Mouse (Mus musculus): ENCODE results near the gene Cltc. TPM values are rescaled to one million over a fixed set of nuclear protein-coding genes. Genes with fewer than 3 reads are reported as not detected.
"Not testable (repeated sequence)": the region's sequence is repeated elsewhere in the genome, so short reads cannot be mapped to it uniquely, and the experiment has no call there.

Gene Cltc
- polyA plus RNA-seq, 1 experiment from 2014 or later: 179 TPM

GRCm38 (mm10) chr11:86757142-86757479, 254 bp downstream of the Cltc start:
- WGBS: under 1% methylated on average over 18 of the region's 18 CpGs
- 0 out of 2 replicates have a peak, but pooled peaks cover 6% of the 10 kb centered on the region for H3K36me3 ChIP-seq
- no peak; the same call in none of the 2 replicates for ATAC-seq (ENCODE audit: low FRiP score)

DNA sequence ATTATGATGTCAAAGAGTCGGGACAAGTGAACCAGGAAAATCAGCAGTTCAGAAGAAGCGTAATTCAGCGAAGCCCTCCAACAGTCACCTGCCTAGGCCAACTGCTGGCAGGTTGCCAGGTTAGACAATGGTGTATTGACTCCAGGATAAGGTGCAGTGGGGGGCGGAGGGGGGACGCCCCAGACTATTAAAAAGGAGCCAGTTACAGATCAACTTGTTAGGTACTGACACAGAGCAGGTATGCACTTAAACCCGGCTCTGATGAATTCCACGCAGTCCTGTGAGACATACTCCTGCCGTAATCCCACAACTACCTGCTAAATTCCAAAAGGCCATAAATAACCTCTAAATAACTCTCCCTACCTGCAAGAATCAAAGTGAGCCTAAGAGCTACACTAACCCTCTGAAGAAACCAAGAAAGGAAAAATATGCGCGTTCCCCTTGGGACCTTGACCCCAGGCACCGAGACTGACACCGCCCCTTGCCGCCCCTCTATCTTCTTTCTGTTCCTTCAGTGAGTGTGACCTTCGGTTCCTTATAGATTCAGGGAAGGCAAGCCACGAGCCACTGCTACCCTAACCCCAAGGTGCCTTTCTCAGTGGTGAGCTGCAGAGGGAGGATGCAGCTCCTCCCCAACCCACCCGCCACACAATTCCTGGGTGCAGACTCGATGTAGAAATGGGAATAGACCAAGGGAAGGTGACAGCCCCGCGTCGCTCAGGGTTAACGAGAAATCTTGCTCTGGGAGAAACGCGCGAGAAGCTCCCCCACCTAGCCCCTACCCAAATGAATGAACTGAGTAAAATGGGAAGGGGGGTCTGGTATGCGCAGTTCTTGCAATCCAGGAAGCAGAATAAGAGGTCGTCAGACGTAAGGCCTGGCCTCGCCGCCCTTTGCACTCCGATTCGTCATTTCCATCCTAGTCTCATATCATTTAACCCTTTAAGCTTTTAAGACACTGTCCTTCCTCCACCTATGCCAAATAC, 916 bp downstream of the Cltc start:
- peak overlapping the region; percentile 89 for H3K4me2 ChIP-seq (replicated peaks)
- H3K9me3 ChIP-seq (replicated peaks): no peaks in the 10 kb centered on the region
- peak overlapping the region; percentile 94 for H3K4me3 ChIP-seq
- 0 out of 2 replicates have a peak, but pooled peaks cover 6% of the 10 kb centered on the region for H3K36me3 ChIP-seq
- H3K27ac ChIP-seq: peak overlapping the region; percentile 98
- H3K9ac ChIP-seq: peak overlapping the region; percentile 90
- peak; percentile 15 for ATAC-seq (ENCODE audit: low FRiP score)
- peaks cover 21% of the 10 kb centered on the region for H3K4me1 ChIP-seq
- no peaks in the 10 kb centered on the region for H3K27me3 ChIP-seq
- 4% methylated on average over 31 of the region's 31 CpGs for WGBS

More at GRCm38 (mm10) chr11:86757142-86757479, 254 bp downstream of the Cltc start:
- no peaks in the 10 kb centered on the region for H3K27me3 ChIP-seq
- H3K4me1 ChIP-seq: peaks cover 21% of the 10 kb centered on the region
- H3K4me2 ChIP-seq (replicated peaks): peak overlapping the region; percentile 89
- peak overlapping the region; percentile 98 for H3K27ac ChIP-seq
- no peaks in the 10 kb centered on the region for H3K9me3 ChIP-seq (replicated peaks)
- peak overlapping the region; percentile 94 for H3K4me3 ChIP-seq
- H3K9ac ChIP-seq: peak overlapping the region; percentile 90

DNA sequence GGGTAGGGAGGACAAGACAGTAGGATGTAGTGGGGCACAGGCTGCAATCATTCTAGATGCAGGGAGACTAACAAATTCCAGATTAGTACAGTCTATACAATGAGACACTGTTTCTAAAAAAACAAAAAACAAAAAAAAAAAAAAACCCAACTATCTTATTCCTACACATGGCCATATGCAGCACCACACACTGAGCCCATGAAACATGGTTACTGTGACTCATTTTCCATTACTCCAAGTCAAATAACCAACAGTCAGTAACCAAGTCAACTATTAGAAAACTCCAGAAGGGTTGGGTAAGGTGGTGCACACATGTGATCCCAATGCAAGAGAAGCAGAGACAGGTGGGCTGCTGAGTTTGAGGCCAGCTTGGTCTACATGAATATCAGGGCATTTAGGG, 5.0 kb downstream of the Cltc start:
- Histone ChIP-seq H3K4me1 (peaks cover 14% of the 10 kb centered on the region), H3K36me3 (0 out of 2 replicates have a peak, but pooled peaks cover 6% of the 10 kb centered on the region), H3K27ac (no peak overlapping the region), H3K27me3 (no peaks in the 10 kb centered on the region), H3K9ac (no peak overlapping the region), H3K9me3 (replicated peaks) (no peaks in the 10 kb centered on the region), H3K4me2 (replicated peaks) (no peak overlapping the region), H3K4me3 (no peak overlapping the region)
- ATAC-seq (ENCODE audit: low FRiP score): no peak

DNA sequence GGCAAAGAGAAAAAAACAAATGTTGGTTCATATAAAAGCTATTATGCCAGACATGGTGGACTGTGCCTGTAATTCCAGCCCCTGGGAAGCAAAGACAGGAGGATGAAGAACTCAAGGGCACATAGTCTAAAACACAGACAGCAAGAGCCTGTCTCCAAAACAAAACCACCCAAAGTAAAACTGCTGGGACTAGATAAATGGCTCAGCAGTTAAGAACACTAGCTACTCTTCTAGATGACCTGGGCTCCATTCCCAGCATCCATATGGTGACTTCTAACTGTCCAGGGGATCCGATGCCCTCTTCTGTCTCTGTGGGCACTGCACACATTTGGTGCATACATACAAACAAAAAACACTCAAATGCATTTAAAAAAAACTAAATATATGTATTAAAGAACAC, 6.4 kb downstream of the Cltc start:
- Histone ChIP-seq H3K27me3 (no peaks in the 10 kb centered on the region), H3K9ac (no peak overlapping the region), H3K4me3 (no peak overlapping the region), H3K36me3 (0 out of 2 replicates have a peak, but pooled peaks cover 6% of the 10 kb centered on the region), H3K4me2 (replicated peaks) (no peak overlapping the region), H3K4me1 (peaks cover 10% of the 10 kb centered on the region), H3K9me3 (replicated peaks) (no peaks in the 10 kb centered on the region), H3K27ac (no peak overlapping the region)
- no peak for ATAC-seq (ENCODE audit: low FRiP score)
- WGBS: 94% methylated on average over 1 of the region's 1 CpGs

DNA sequence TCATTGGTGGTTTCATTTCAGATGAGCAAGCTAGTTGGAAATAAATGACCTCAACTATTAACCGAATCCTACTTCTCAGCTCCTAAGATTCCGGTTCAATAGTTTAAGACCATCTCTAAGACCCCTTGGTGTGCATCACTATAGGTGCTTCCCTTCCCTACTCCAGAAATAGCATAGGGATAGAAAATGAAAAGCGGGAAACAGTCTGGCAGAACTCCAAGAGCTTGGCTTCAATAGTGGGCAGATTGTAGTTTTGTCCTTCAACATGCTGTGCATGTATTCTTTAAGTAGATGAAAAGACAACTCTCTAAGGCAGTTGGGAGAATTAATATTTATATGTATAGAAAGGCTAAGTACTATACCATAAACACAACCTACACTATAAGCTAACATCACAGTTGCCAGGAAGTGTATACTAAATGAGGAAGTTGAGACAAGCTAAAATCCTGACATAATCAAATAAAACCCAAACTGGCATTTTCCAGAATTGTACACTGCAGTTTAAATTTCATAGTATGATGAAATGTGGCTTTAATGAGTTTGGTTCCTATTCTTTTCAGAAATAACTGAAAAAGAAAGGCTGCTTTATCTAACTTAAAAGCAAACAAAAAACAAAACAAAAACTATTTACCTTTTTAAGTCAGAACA, 7.5 kb downstream of the Cltc start:
- Histone ChIP-seq H3K36me3 (0 out of 2 replicates have a peak, but pooled peaks cover 6% of the 10 kb centered on the region), H3K27me3 (no peaks in the 10 kb centered on the region), H3K4me2 (replicated peaks) (no peak overlapping the region), H3K4me3 (no peak overlapping the region), H3K9ac (no peak overlapping the region), H3K27ac (no peak overlapping the region), H3K9me3 (replicated peaks) (no peaks in the 10 kb centered on the region), H3K4me1 (peaks cover 2% of the 10 kb centered on the region; the same call in 1 of the 2 replicates)
- WGBS: 78% methylated on average over 3 of the region's 3 CpGs
- no peak for ATAC-seq (ENCODE audit: low FRiP score)

- WGBS: 83% methylated on average over 3 of the region's 3 CpGs
- no peak overlapping the region for H3K27ac ChIP-seq
- H3K9me3 ChIP-seq (replicated peaks): no peaks in the 10 kb centered on the region
- no peak for ATAC-seq (ENCODE audit: low FRiP score)
- H3K27me3 ChIP-seq: no peaks in the 10 kb centered on the region
- H3K36me3 ChIP-seq: no peaks in the 10 kb centered on the region
- no peak overlapping the region for H3K9ac ChIP-seq
- peaks cover 3% of the 10 kb centered on the region for H3K4me1 ChIP-seq
- H3K4me3 ChIP-seq: no peak overlapping the region
- H3K4me2 ChIP-seq (replicated peaks): no peak overlapping the region
These were observed 11.5 kb downstream of the Cltc start for GRCm38 (mm10) chr11:86745634-86746404.

DNA sequence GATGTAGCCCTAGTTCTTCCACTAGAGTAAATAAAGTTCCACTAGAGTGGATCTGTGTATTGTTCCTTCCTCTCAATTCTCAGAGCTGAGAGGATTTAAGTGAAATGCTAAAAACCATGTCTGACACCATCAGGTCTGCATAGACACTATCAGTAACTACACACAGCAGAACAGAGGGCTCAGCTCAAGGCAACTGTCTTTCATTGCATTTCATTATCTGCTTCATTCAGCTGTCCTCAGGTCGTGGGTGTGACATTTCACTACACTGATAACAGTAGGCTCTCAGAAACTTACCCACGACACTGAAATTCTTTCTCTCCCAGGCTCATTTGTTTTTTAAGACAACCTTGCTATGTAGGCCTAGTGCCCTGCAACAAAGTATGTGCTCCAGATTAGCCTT, 14.8 kb downstream of the Cltc start:
- Histone ChIP-seq H3K4me3 (no peak overlapping the region), H3K9me3 (replicated peaks) (no peaks in the 10 kb centered on the region), H3K4me1 (peaks cover 3% of the 10 kb centered on the region), H3K27me3 (no peaks in the 10 kb centered on the region), H3K27ac (no peak overlapping the region), H3K36me3 (no peaks in the 10 kb centered on the region), H3K4me2 (replicated peaks) (no peak overlapping the region), H3K9ac (no peak overlapping the region)
- WGBS: 68% methylated on average over 2 of the region's 2 CpGs
- no peak for ATAC-seq (ENCODE audit: low FRiP score)

- no peak for ATAC-seq (ENCODE audit: low FRiP score)
- H3K9me3 ChIP-seq (replicated peaks): no peaks in the 10 kb centered on the region
- no peaks in the 10 kb centered on the region for H3K27me3 ChIP-seq
- H3K36me3 ChIP-seq: no peaks in the 10 kb centered on the region
- no peak overlapping the region for H3K9ac ChIP-seq
- H3K4me1 ChIP-seq: peaks cover 3% of the 10 kb centered on the region
- no peak overlapping the region for H3K27ac ChIP-seq
- no peak overlapping the region for H3K4me3 ChIP-seq
- WGBS: 99% methylated on average over 5 of the region's 5 CpGs
- H3K4me2 ChIP-seq (replicated peaks): no peak overlapping the region
These were observed 15.9 kb downstream of the Cltc start for GRCm38 (mm10) chr11:86741505-86741904.

DNA sequence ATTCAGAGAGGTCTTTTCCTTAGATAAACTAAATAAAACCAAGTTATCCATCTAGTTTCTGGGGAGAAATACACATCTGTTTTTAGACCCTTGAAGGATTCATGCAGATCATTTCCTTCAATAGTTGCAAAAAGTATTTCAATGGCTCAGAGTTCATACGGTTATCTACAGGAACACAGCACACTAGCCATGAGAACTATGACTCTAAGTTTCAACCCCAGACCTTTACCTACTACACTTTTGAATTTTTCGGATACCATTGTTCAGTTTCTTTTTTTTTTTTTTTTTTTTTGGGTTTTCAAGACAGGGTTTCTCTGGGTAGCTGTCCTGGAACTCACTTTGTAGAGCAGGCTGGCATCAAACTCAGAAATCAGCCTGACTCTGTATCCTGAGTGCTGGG, 17.9 kb downstream of the Cltc start:
- Histone ChIP-seq H3K4me2 (replicated peaks) (no peak overlapping the region), H3K9me3 (replicated peaks) (no peaks in the 10 kb centered on the region), H3K27me3 (no peaks in the 10 kb centered on the region), H3K9ac (no peak overlapping the region), H3K27ac (no peak overlapping the region), H3K4me3 (no peak overlapping the region), H3K4me1 (no peaks in the 10 kb centered on the region), H3K36me3 (no peaks in the 10 kb centered on the region)
- WGBS: 87% methylated on average over 2 of the region's 2 CpGs
- no peak for ATAC-seq (ENCODE audit: low FRiP score)

DNA sequence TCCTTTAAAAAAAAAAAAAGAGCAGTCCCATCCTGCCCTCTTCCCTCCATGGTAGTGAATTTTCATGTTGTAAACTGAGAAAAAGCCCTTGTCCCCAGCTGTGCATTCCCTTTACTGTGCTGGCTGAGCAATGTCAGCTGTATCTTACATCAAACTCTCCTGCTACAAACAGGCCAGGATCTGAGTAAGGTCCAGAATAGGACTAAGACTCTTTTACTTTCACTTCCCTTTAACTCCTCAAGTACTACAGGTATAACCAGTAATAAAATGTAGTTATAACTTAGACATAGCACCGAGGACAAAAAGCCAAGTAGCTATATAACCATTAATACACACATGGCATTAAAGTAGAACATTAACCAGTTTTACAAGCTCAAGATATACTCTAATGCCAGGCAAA, 18.4 kb downstream of the Cltc start:
- 97% methylated on average over 1 of the region's 1 CpGs for WGBS
- no peaks in the 10 kb centered on the region for H3K9me3 ChIP-seq (replicated peaks)
- no peak overlapping the region for H3K27ac ChIP-seq
- H3K27me3 ChIP-seq: no peaks in the 10 kb centered on the region
- H3K9ac ChIP-seq: no peak overlapping the region
- no peaks in the 10 kb centered on the region for H3K36me3 ChIP-seq
- H3K4me2 ChIP-seq (replicated peaks): no peak overlapping the region
- no peak overlapping the region for H3K4me3 ChIP-seq
- no peaks in the 10 kb centered on the region for H3K4me1 ChIP-seq
- ATAC-seq (ENCODE audit: low FRiP score): no peak

- not testable (repeated sequence) for H3K9ac ChIP-seq; ATAC-seq (ENCODE audit: low FRiP score); H3K27me3 ChIP-seq; H3K27ac ChIP-seq; H3K4me1 ChIP-seq; H3K4me3 ChIP-seq; H3K9me3 ChIP-seq (replicated peaks); H3K4me2 ChIP-seq (replicated peaks); H3K36me3 ChIP-seq
- 78% methylated on average over 1 of the region's 1 CpGs for WGBS
These were observed 19.1 kb downstream of the Cltc start for GRCm38 (mm10) chr11:86738308-86738707.
